Comparison of ENCODE assay signal across 9 mouse cellular contexts in the genomic region with DNA sequence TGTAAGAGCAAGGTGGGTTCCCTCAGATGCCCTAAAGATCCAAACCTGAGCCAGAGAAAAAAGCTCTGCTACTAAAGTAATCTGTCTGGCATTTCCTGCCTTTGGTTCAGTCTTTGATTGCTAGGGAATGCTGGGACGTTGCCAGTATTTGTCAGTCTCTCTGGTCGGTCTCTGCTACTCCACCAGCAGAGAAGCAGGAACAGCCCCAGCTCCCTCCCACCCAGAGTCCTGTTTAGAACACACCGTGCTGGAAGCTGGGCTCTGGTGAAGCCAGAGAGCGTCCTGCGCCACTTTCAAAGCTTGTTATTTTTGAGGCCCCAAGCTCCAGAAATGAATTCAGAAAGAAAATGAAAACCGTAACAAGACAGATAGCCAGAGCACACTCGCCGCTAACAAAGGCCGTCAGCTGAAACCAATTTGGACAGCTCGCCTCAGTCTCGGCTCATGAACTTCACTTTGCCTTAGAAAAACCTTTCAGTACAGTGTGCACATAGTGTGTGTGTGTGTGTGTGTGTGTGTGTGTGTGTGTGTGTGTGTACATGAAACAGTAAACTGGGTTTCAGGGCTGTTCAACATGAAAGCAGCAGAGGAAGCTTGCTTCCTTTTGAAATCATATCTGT.
DNase-seq lines count a peak whose midpoint lies in the region; ATAC-seq lines count a peak whose summit lies in the region.
"Had no signal": no experiment of that assay in that cellular context is flagged by ENCODE, and none has a peak within 500 bp of the region (broad histone marks: within the 10 kb centered on the region; RNA-seq: fewer than 3 reads in every experiment).

No protein-coding gene starts in this region.

- no peaks in the 10 kb centered on the region for H3K27me3 ChIP-seq in heart, embryonic 14.5 days (ENCODE audit: control insufficient read depth, insufficient read depth, low read length)
- H3K27me3 ChIP-seq in midbrain, embryonic 16.5 days (ENCODE audit: control insufficient read depth, insufficient read depth, low read depth, low read length), result no peaks in the 10 kb centered on the region

- no peaks in the 10 kb centered on the region for H3K9me3 ChIP-seq in heart, embryonic 14.5 days (ENCODE audit: control insufficient read depth, low read length)
- no peaks in the 10 kb centered on the region for H3K9me3 ChIP-seq in midbrain, embryonic 16.5 days (replicated peaks; ENCODE audit: control insufficient read depth, low read length, poor library complexity, severe bottlenecking)

- peak overlapping the region in 1 of 2 experiments; percentile 41; a peak in 2 of 4 replicates for H3K27ac ChIP-seq in heart, embryonic 14.5 days (replicated peaks in 1 of 2; ENCODE audit: control insufficient read depth in 1 of 2, insufficient read depth in 1 of 2, low read depth in 2 of 2, low read length in 2 of 2)
- peak overlapping the region; percentile 32 for H3K27ac ChIP-seq in midbrain, embryonic 16.5 days (ENCODE audit: low read length)

- no peak overlapping the region for H3K9ac ChIP-seq in heart, embryonic 14.5 days (ENCODE audit: low read length)
- H3K9ac ChIP-seq in midbrain, embryonic 16.5 days (ENCODE audit: low read depth, low read length), result no peak overlapping the region

- H3K36me3 ChIP-seq in heart, embryonic 14.5 days (ENCODE audit: control insufficient read depth, insufficient read depth, low read length), result no peaks in the 10 kb centered on the region
- H3K36me3 ChIP-seq in midbrain, embryonic 16.5 days (ENCODE audit: control insufficient read depth, insufficient read depth, low read length), result no peaks in the 10 kb centered on the region

- H3K4me1 ChIP-seq in heart, embryonic 14.5 days (ENCODE audit: control insufficient read depth in 2 of 2, insufficient read depth in 2 of 2, low read length in 2 of 2), result peaks cover 0 to 3% of the 10 kb centered on the region in 2 experiments; a peak in 1 of 4 replicates
- H3K4me1 ChIP-seq in midbrain, embryonic 16.5 days (ENCODE audit: control insufficient read depth, insufficient read depth, low read length), result peaks cover 2% of the 10 kb centered on the region; the same call in 1 of the 2 replicates

- 0 out of 2 replicates have a peak overlapping the region, but pooled peaks have one; percentile 22 for H3K4me2 ChIP-seq in heart, embryonic 14.5 days (ENCODE audit: low read length)
- no peak overlapping the region for H3K4me2 ChIP-seq in midbrain, embryonic 16.5 days (ENCODE audit: low read length)

- no peak overlapping the region for H3K4me3 ChIP-seq in heart, embryonic 14.5 days (ENCODE audit: control insufficient read depth in 1 of 2, insufficient read depth in 1 of 2, low read depth in 1 of 2, low read length in 2 of 2)
- H3K4me3 ChIP-seq in midbrain, embryonic 16.5 days (ENCODE audit: low read depth, low read length), result no peak overlapping the region
- H3K4me3 ChIP-seq: myocyte had no signal

- no peak for DNase-seq in frontal cortex, postnatal 25 days (ENCODE audit: low spot score in 2 of 2)
- DNase-seq in adrenal gland, postnatal 36 days, result peak; percentile 40 to 56
- peak; percentile 76 to 84 for DNase-seq in layer of hippocampus, adult 18-20 months (ENCODE audit: low spot score in 2 of 2)
- no peak for DNase-seq in cerebellum, adult 8-10 months

- WGBS in heart, embryonic 14.5 days, result 54% methylated on average over 11 of the region's 11 CpGs
- WGBS in midbrain, embryonic 16.5 days, result 60% methylated on average over 11 of the region's 11 CpGs

- ATAC-seq in frontal cortex, adult (ENCODE audit: low TSS enrichment), result peak; percentile 100
- peak; percentile 64; the same call in 1 of the 2 replicates for ATAC-seq in heart, embryonic 14.5 days (ENCODE audit: insufficient number of reproducible peaks, insufficient read depth, low FRiP score, low read depth)
- ATAC-seq in midbrain, embryonic 16.5 days, result 0 out of 2 replicates have a peak, but pooled peaks have one; percentile 42
- no peak for ATAC-seq in megakaryocyte-erythroid progenitor cell, adult 5-6 weeks (replicated peaks; ENCODE audit: low FRiP score, low TSS enrichment, poor library complexity, severe bottlenecking)

Comparison
In these comparisons a context has a peak if more than half of its experiments do, and no peak if none do; other contexts are left out.
1. DNase-seq: peak in adrenal gland, postnatal 36 days (2 of 2) and layer of hippocampus, adult 18-20 months (2 of 2); none in frontal cortex, postnatal 25 days (0 of 2) and cerebellum, adult 8-10 months (single experiment).